Mouse (Mus musculus) erythroblast, embryonic 14.5 days (primary cell): ENCODE results near the gene Ankrd11. TPM values are rescaled to one million over a fixed set of nuclear protein-coding genes. Genes with fewer than 3 reads are reported as not detected.

Source experiments
- H3K27me3 ChIP-seq: 2 replicates; pipeline ENCODE4 v1.6.1; 2012; ENCODE audit warnings: inconsistent platforms; ENCODE audit not compliant: control insufficient read depth
- H3K36me3 ChIP-seq: 2 replicates; pipeline ENCODE4 v1.6.1; 2012; ENCODE audit warnings: mild to moderate bottlenecking, inconsistent platforms; ENCODE audit not compliant: control insufficient read depth
- H3K4me1 ChIP-seq: 2 replicates; pipeline ENCODE4 v1.6.1; 2012; ENCODE audit warnings: inconsistent platforms; ENCODE audit not compliant: control insufficient read depth
- H3K4me3 ChIP-seq: replicated peaks from 2 replicates; pipeline ENCODE3; 2012; ENCODE audit warnings: moderate library complexity, mild to moderate bottlenecking, inconsistent platforms
- H3K9me3 ChIP-seq: 2 replicates; pipeline ENCODE4 v1.6.1; 2012; ENCODE audit warnings: low read length, inconsistent platforms, mixed read lengths; ENCODE audit not compliant: control insufficient read depth
- GATA1 ChIP-seq: IDR thresholded peaks from 2 replicates; pipeline ENCODE4 v1.6.1; 2012; ENCODE audit warnings: low read length, inconsistent platforms, mixed read lengths
- TAL1 ChIP-seq: IDR thresholded peaks from 3 replicates; pipeline ENCODE4 v1.6.1; 2012; ENCODE audit warnings: low read length, inconsistent platforms, mixed read lengths
- polyA plus RNA-seq: library from polyadenylated mRNA; stranded (reverse); fragments of >175 nt; gene quantifications from 2 replicates; pipeline ENCODE4 v1.2.3, GENCODE M21; 2012

Ankrd11 gene
- polyA plus RNA-seq, 1 experiment, result 6.3 TPM

GRCm38 (mm10) chr8:122997963-122998362 is 44.1 kb downstream of the Ankrd11 start:
- Histone ChIP-seq H3K36me3 (peaks cover 2% of the 10 kb centered on the region), H3K4me1 (peaks cover 20% of the 10 kb centered on the region), H3K4me3 (no peak overlapping the region), H3K27me3 (no peaks in the 10 kb centered on the region), H3K9me3 (no peaks in the 10 kb centered on the region)
- TF ChIP-seq GATA1 (no peak), TAL1 (no peak)

GRCm38 (mm10) chr8:122993740-122994139 is 48.3 kb downstream of the Ankrd11 start:
- H3K4me1 ChIP-seq, result peaks cover 25% of the 10 kb centered on the region
- TF ChIP-seq GATA1 (no peak), TAL1 (no peak)
- no peak overlapping the region for H3K4me3 ChIP-seq
- H3K36me3 ChIP-seq, result peaks cover 6% of the 10 kb centered on the region
- no peaks in the 10 kb centered on the region for H3K27me3 ChIP-seq
- no peaks in the 10 kb centered on the region for H3K9me3 ChIP-seq

- H3K9me3 ChIP-seq, result no peaks in the 10 kb centered on the region
- H3K36me3 ChIP-seq, result peaks cover 6% of the 10 kb centered on the region
- no peaks in the 10 kb centered on the region for H3K27me3 ChIP-seq
- TF ChIP-seq TAL1, result no peak
- TF ChIP-seq GATA1, result no peak
- no peak overlapping the region for H3K4me3 ChIP-seq
- peaks cover 25% of the 10 kb centered on the region for H3K4me1 ChIP-seq
Observed at GRCm38 (mm10) chr8:122993031-122993430, 49.0 kb downstream of the Ankrd11 start.

GRCm38 (mm10) chr8:122992296-122992695 is 49.8 kb downstream of the Ankrd11 start:
- Histone ChIP-seq H3K4me1 (peaks cover 28% of the 10 kb centered on the region), H3K4me3 (no peak overlapping the region)

GRCm38 (mm10) chr8:122991368-122991767 is 50.7 kb downstream of the Ankrd11 start:
- H3K4me3 ChIP-seq, result no peak overlapping the region
- peaks cover 4% of the 10 kb centered on the region for H3K36me3 ChIP-seq
- H3K4me1 ChIP-seq, result peaks cover 30% of the 10 kb centered on the region
- no peaks in the 10 kb centered on the region for H3K27me3 ChIP-seq
- TF ChIP-seq GATA1, result no peak
- TF ChIP-seq TAL1, result no peak
- H3K9me3 ChIP-seq, result no peaks in the 10 kb centered on the region

More at GRCm38 (mm10) chr8:122992296-122992695, 49.8 kb downstream of the Ankrd11 start:
- Histone ChIP-seq H3K9me3 (no peaks in the 10 kb centered on the region), H3K27me3 (no peaks in the 10 kb centered on the region), H3K36me3 (peaks cover 6% of the 10 kb centered on the region)
- TF ChIP-seq GATA1 (no peak), TAL1 (no peak)

GRCm38 (mm10) chr8:122989976-122990375 is 52.1 kb downstream of the Ankrd11 start:
- no peak overlapping the region for H3K4me3 ChIP-seq

GRCm38 (mm10) chr8:122988955-122989354 is 53.1 kb downstream of the Ankrd11 start:
- Histone ChIP-seq H3K4me1 (peaks cover 34% of the 10 kb centered on the region), H3K4me3 (no peak overlapping the region), H3K36me3 (peaks cover 4% of the 10 kb centered on the region), H3K9me3 (no peaks in the 10 kb centered on the region), H3K27me3 (no peaks in the 10 kb centered on the region)
- TF ChIP-seq TAL1, result no peak
- TF ChIP-seq GATA1, result no peak

More at GRCm38 (mm10) chr8:122989976-122990375, 52.1 kb downstream of the Ankrd11 start:
- H3K36me3 ChIP-seq, result peaks cover 4% of the 10 kb centered on the region
- peaks cover 34% of the 10 kb centered on the region for H3K4me1 ChIP-seq
- TF ChIP-seq GATA1 (no peak), TAL1 (no peak)
- no peaks in the 10 kb centered on the region for H3K27me3 ChIP-seq
- no peaks in the 10 kb centered on the region for H3K9me3 ChIP-seq

GRCm38 (mm10) chr8:122987255-122987654 is 54.8 kb downstream of the Ankrd11 start:
- no peak overlapping the region for H3K4me3 ChIP-seq
- TF ChIP-seq GATA1 (no peak), TAL1 (no peak)
- H3K4me1 ChIP-seq, result peaks cover 32% of the 10 kb centered on the region
- peaks cover 4% of the 10 kb centered on the region for H3K36me3 ChIP-seq
- H3K9me3 ChIP-seq, result no peaks in the 10 kb centered on the region
- no peaks in the 10 kb centered on the region for H3K27me3 ChIP-seq

GRCm38 (mm10) chr8:122986501-122987184 is 55.4 kb downstream of the Ankrd11 start:
- no peak overlapping the region for H3K4me3 ChIP-seq
- no peak for TF ChIP-seq GATA1
- TF ChIP-seq TAL1, result no peak
- peaks cover 4% of the 10 kb centered on the region for H3K36me3 ChIP-seq
- H3K27me3 ChIP-seq, result no peaks in the 10 kb centered on the region
- peaks cover 35% of the 10 kb centered on the region for H3K4me1 ChIP-seq
- H3K9me3 ChIP-seq, result no peaks in the 10 kb centered on the region

GRCm38 (mm10) chr8:122984175-122984574 is 57.9 kb downstream of the Ankrd11 start:
- no peaks in the 10 kb centered on the region for H3K9me3 ChIP-seq
- H3K36me3 ChIP-seq, result peaks cover 5% of the 10 kb centered on the region
- H3K4me1 ChIP-seq, result peaks cover 35% of the 10 kb centered on the region
- H3K4me3 ChIP-seq, result no peak overlapping the region
- TF ChIP-seq TAL1 (no peak), GATA1 (no peak)
- no peaks in the 10 kb centered on the region for H3K27me3 ChIP-seq
